25 mouse cellular contexts compared by ENCODE assay signal in genomic region chr13:97637506-97637905, GRCm38 (mm10).
DNase-seq lines count a peak whose midpoint lies in the region; TF ChIP-seq lines count a peak whose summit lies in the region.
"Had no signal": no experiment of that assay in that cellular context is flagged by ENCODE, and none has a peak within 500 bp of the region (broad histone marks: within the 10 kb centered on the region; RNA-seq: fewer than 3 reads in every experiment).

No protein-coding gene starts in this region.

- no peaks in the 10 kb centered on the region for H3K4me1 ChIP-seq in heart, adult 2 months (ENCODE audit: control insufficient read depth, insufficient read depth, low read length)

- H3K36me3 ChIP-seq in heart, adult 2 months (ENCODE audit: control insufficient read depth, insufficient read depth, low read length), result no peaks in the 10 kb centered on the region
- H3K36me3 ChIP-seq: embryonic facial prominence, embryonic 13.5 days; embryonic facial prominence, embryonic 15.5 days; forebrain, embryonic 10.5 days; forebrain, embryonic 12.5 days had no signal

- TF ChIP-seq POLR2A in heart, adult 2 months (IDR thresholded peaks at IDR 0.05; ENCODE audit: insufficient read depth, low read depth, low read length), result no peak

- H3K4me3 ChIP-seq in heart, adult 2 months, result no peak overlapping the region
- H3K4me3 ChIP-seq in layer of hippocampus, adult 2 months, result no peak overlapping the region
- H3K4me3 ChIP-seq: embryonic facial prominence, embryonic 13.5 days; embryonic facial prominence, embryonic 15.5 days; erythroblast, embryonic 14.5 days; forebrain, embryonic 10.5 days; forebrain, embryonic 12.5 days had no signal

- peak; percentile 62 for DNase-seq in heart, adult 11 months
- no peak for DNase-seq in heart, adult 2 months
- no peak for DNase-seq in layer of hippocampus, adult 2 months (ENCODE audit: low spot score in 2 of 2)
- DNase-seq in layer of hippocampus, adult 9-11 months, result no peak
- peak; percentile 30 for DNase-seq in testis, postnatal 10 days (ENCODE audit: low spot score)
- no peak for DNase-seq in testis, postnatal 14 days (ENCODE audit: low spot score)
- DNase-seq in ZHBTc4 (ENCODE audit: low read depth, low spot score), result peak; percentile 42
- DNase-seq in cerebellum, postnatal 36 days, result no peak
- DNase-seq: adrenal gland, adult 8-10 months; adrenal gland, postnatal 14 days; adrenal gland, postnatal 36 days; B cell, adult 2 months; cerebellum, adult 11-12 months; cerebellum, adult 2 months; cerebellum, adult 9-10 months; cerebellum, postnatal 10 days; cerebellum, postnatal 25 days; embryo, embryonic 11 days had no signal

- TF ChIP-seq EP300 in heart, adult 2 months (IDR thresholded peaks at IDR 0.05; ENCODE audit: insufficient read depth, low read depth, low read length), result no peak

- H3K79me2 ChIP-seq in heart, adult 2 months (replicated peaks; ENCODE audit: control insufficient read depth, insufficient read depth, low read length), result no peaks in the 10 kb centered on the region

- TF ChIP-seq CTCF in heart, adult 2 months (IDR thresholded peaks at IDR 0.05), result no peak
- TF ChIP-seq CTCF in layer of hippocampus, adult 2 months (conservative IDR thresholded peaks at IDR 0.05), result no peak

- intact Hi-C loops in heart, adult 2 months (cut with DNase I), result no loop called here

- H3K27ac ChIP-seq in heart, adult 2 months, result no peak overlapping the region
- H3K27ac ChIP-seq in layer of hippocampus, adult 2 months, result peak overlapping the region; percentile 92; the same call in 1 of the 2 replicates
- H3K27ac ChIP-seq: embryonic facial prominence, embryonic 13.5 days; embryonic facial prominence, embryonic 15.5 days; forebrain, embryonic 10.5 days; forebrain, embryonic 12.5 days had no signal

- 87% methylated on average over 6 of the region's 6 CpGs for WGBS in heart, adult 2 months

- H3K9ac ChIP-seq in heart, adult 2 months (ENCODE audit: low read depth, low read length), result no peak overlapping the region
- H3K9ac ChIP-seq: embryonic facial prominence, embryonic 13.5 days; embryonic facial prominence, embryonic 15.5 days; forebrain, embryonic 12.5 days had no signal

- no peaks in the 10 kb centered on the region for H3K27me3 ChIP-seq in heart, adult 2 months (ENCODE audit: control insufficient read depth, insufficient read depth, low read length)
- H3K27me3 ChIP-seq: CH12.LX; embryonic facial prominence, embryonic 13.5 days; embryonic facial prominence, embryonic 15.5 days; forebrain, embryonic 12.5 days; Patski had no signal

Comparison
In these comparisons a context has a peak if more than half of its experiments do, and no peak if none do; other contexts are left out.
1. DNase-seq: peak in heart, adult 11 months (single experiment), testis, postnatal 10 days (single experiment) and ZHBTc4 (single experiment); none in heart, adult 2 months (0 of 2), layer of hippocampus, adult 2 months (0 of 2), layer of hippocampus, adult 9-11 months (single experiment), testis, postnatal 14 days (single experiment) and cerebellum, postnatal 36 days (0 of 2).